Mouse (Mus musculus): ENCODE results near the gene Gpr153.

The Gpr153 gene

GRCm38 (mm10) chr4:152324641-152325562 lies 50.9 kb downstream of the Gpr153 start:
- DNase-seq, result no peak

- DNase-seq, result peak; percentile 91
These were observed 51.8 kb downstream of the Gpr153 start, which contains the start of gene Rpl22 for GRCm38 (mm10) chr4:152325574-152326411. Gene Rpl22 (plus strand): TSS chr4:152325742.

GRCm38 (mm10) chr4:152326543-152326942 lies 52.5 kb downstream of the Gpr153 start:
- no peak for DNase-seq

- DNase-seq, result peak; percentile 55
These were observed 54.7 kb downstream of the Gpr153 start for GRCm38 (mm10) chr4:152328691-152329090.

GRCm38 (mm10) chr4:152332952-152333351 lies 58.9 kb downstream of the Gpr153 start:
- peak; percentile 64 for DNase-seq

- DNase-seq, result no peak
These were observed 59.6 kb downstream of the Gpr153 start for GRCm38 (mm10) chr4:152333587-152333986.
